Mouse (Mus musculus) urinary bladder, postnatal 36 days (tissue): ENCODE data around the gene Ppp1r8.

Experiments
- DNase-seq, 2 experiments: peaks; one replicate each; pipeline ENCODE4 v3.0.0; 2022; ENCODE audit warnings: low spot score in 2 of 2, mixed read lengths in 1 of 2

The Ppp1r8 gene

DNA sequence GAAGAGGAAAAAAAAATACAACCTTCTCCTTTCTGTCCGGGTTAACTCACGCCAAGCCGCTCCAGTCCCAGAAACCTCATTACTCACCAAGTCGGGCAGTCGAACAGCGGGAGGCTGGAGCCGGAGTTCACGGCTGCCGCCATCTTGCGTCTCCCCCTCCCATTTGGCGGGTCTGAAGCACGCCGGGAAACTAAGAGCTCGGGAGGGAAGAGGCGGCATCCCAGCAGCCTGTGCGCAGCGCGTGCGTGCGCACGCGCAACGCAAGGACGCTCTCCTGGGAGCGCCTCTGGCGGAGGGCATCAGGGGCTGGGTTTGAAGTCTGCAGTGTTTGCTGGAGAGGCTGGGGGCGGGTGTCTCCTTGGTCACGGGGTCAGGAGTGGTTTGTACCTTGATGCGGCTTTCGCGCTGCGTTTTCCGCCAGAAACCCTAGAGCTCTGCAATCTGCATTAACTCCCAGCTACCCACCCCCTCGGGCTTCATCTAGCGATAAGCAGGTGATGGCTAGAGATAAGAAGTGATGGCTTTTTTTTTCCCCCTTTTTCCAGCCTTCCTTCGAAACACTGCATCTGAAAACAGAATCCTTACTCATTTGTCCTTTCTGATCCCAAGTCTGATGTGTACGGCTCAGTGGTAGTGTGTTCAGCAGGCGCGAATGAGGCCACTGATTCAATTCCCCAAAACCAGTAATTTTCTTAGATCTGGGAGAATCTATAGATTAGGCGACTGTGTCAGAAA, at the start of gene Ppp1r8:
Ppp1r8 (minus strand) TSS at position 200 of the 735 bp plus-strand sequence.
- peak; percentile 69 to 86 for DNase-seq

DNA sequence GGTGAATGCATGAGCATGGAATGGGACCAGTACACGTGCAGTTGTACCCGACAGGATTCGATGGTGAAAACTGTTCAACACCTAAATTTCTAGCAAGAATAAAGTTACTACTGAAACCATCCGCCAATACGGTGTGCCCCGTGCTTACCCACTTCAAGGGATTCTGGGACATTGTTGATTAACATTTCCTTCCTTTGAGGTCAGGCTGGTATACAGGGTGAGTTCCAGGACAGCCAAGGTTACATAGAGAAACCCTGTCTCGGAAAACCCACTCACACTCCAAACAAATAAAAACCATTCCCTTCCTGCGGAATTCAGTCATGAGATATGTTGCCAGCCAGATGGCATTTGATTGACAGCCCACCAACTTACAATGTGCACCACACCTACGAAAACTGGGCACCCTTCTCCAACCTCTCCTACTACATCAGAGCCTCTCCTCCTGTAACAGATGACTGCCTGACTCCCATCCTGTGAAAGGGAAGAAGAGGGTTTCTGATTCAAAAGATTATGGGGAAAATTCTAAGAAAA, 41.9 kb upstream of the Ppp1r8 start:
- no peak for DNase-seq

DNA sequence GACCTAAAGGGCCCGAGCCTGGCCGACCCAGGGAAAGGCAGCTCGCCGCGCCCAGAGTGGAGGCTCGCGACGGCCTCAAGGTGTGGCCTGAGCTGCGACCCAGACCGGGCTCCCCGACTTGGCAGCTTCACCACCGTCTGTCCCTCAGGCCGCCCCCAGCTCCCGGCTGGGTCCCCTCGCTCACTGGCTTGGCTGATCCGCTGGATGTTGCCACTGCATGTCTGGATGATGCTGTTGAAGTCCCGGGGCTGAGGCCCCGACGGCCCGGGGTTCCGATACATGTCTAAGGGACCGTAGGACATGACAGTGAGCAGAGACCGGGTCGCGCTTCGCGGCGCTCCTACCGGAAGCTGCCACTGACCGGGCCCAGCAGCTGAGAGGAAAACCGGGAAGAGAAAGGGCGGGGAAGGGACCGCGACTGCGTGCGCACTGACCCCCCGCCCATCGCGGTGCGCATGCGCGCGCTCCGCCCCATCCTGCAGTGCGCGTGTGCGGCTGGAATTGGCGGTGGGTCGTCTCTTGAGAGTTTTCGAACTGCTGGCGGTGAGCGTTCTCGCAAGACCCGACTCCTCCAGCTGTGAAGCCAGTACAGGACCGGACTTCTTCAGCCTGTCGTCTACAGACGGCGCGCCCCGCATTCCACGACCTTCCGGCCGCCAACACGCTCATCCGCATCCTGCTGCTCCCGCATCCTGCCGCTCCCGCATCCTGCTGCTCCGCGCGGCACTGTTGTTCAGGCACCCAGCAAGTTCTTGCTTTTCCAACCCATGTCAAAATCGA, 41.3 kb upstream of the Ppp1r8 start, which contains the start of gene Stx12:
Stx12 (minus strand) TSS at position 446 of the 780 bp plus-strand sequence.
- peak; percentile 83 to 89 for DNase-seq

DNA sequence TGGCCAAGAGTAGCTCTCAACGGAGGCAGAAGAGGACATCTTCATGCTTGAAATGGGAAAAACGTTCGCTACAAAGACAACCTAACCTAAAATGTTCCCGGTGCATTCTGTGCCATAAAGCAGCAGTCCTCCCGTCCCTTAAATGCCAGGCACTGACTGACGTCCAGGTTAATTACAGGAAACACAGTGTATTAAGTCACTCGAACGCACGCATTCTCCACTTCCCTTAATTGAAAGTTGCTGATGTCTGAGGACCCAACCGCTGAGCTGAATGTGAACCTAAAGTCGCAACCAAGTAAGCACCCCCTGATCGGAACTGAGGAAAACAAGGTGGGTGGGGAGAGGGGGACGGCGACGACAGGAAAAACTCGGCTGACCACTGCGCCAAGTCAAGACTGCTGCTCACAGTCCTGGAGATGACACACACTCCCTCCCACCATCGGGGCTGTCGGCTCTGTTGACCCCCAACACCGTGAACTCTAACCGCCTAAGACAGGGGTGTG, 40.6 kb upstream of the Ppp1r8 start:
- peak in 1 of 2 experiments; percentile 32 for DNase-seq

DNA sequence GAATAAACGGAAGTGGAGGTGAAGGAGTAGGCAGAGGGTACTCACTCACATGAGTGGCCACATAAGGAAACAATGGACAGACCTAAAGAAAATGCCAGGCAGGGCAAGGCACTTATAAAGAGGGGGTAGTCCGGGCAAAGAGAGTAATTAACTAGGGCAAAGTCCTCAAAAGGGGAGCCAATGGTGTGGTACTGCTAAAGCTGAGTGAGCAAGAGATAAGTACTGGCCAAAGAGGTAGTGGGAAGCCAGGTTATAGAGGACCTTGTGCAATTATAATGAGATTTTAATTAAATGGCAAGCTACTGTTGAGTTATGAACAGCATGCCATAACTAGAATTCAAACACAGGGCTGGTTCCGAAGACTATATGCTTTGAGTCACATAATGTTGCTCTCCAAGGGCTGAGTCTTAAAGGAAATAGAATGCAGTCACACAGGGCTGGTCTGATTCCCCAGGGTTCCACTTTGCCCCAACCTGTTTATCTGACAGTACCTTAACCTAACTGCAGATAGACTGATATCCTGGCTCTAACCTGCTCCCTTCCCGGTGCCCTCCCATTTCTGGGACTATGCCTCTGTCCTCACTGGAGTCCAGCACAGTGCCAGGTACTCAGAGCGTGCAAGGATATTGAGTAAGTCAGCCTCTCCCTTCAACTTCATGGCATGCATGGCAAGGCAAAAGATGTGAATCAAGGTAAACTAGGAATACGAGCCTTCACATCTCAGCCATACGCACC, 31.6 kb upstream of the Ppp1r8 start:
- peak; percentile 39 to 49 for DNase-seq

DNA sequence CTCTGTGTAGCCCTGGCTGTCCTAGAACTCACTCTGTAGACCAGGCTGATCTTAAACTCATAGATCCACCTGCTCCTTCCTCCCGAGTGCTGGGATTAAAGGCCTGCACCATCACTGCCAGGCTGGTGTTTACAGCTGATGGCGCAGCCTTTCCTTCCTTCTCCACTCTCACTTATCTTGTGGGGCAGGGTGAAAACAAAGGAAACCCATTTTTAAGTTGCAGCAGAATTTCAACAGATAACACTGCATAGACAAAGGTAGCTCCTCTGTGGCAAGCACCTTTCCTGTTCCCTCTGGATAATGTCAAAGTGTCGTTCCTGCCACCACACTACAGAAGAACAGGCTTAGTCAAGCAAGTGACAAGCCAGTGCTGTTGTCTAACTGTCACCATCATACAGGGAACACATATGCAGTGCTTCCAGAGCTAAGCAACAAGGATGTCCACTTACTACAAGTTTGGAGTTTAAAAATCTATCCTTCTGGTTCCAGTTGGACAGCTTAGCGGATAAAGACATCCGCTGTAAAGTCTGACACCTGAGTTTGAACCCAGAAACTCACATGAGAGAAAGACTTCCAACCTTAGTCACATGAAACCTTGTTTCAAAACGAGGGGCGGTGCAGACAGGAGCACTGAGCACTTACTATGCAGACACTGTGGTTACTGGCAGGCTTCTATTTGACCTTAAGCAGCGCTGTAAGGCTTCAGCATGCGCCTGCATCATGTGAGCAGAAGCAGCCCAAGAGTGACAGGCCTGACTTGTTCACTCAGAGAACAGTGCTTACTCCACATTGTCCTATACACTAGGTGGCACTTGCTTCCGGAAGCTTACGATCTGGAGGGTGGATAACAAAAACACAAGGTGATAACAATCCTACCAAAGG, 30.8 kb upstream of the Ppp1r8 start:
- DNase-seq, result peak in 1 of 2 experiments; percentile 10

DNA sequence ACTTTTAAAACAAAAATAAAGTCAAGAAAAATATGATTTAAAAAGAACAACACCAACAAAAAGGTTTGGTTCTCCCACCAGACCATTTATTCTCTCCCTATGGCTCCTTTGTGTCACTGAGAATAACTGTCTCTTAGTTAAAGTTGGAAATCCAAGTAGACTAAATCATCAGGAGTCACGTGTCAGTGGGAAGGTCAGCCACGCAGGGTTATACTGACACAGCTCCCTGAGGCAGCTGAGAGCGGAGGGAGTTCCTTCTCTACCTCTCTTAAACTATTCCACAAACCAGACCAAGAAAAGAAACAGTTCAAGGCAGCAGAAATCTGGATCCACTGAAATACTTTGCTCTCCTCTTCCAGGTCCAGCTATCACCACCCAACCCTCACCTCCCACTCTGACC, 28.1 kb upstream of the Ppp1r8 start:
- no peak for DNase-seq

DNA sequence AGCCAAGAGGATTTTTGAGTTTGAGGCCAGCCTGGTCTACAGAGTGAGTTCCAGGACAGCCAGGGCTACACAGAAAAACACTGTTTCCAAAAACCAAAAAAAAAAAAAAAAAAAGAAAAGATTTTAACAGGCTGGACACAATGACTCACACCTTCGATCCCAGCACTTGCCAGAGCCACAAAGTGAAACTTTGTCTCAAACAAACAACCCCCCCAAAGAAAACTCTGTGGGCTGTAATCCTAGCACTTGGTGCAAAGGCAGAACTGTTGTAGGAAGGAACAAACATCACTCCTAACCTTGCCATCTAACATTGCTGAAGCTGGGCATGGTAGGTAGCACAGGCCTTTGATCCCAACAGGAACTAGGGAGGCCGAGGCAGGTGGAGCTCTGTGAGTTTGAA, 21.9 kb upstream of the Ppp1r8 start:
- DNase-seq, result no peak

DNA sequence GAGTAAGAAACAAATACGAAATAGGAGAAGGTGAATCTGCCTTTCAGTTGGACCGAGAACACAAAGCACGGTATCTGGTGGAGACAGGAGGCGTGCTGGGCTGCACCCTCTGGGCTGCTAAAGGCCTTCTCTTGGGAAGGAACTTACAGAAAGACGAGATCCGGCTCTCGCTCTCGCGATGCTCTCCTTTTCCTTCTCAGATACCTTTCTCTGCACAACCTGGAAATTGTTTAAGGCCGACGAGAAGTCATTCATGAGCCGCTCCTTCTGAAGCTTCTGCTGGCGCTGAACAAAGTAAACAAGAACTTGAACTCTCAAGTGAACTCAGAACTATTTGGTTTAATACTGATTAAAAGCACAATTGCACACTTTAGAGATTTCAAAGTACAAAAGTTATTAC, 20.0 kb upstream of the Ppp1r8 start:
- no peak for DNase-seq

DNA sequence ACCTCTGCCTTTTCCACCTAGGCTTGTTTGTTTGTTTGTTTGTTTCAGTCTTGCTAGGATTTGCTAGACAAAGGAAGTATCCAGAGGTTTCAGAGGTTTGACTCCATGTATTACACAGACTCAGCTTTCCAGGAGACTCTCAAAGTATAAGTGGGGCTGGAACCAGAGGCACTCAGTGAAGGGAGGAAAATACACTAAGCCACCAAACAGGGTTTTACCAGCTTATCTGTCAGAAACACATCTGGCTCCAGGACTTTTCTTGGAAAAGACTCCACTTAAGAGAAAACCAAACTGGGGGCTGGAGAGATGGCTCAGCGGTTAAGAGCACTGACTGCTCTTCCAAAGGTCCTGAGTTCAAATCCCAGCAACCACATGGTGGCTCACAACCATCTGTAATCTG, 17.9 kb upstream of the Ppp1r8 start:
- DNase-seq, result no peak

DNA sequence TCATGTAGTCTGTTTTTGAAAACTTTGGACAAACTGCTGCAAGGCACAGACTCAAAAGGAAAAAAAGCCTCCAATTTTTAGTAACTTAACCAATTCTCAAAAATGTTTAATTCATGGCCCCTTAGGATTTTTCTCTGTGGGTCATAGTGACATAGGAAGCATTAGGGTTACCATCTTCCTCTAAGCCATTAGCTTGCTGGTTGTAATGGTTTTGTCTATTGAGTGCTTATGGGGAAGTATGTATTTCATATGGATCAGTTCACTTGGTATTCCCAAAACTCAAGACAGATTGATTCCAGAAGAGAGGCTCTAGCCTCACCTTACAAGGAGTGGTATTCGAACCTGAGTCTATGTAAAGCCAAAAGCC, 719 bp upstream of the Ppp1r8 start:
- no peak for DNase-seq

DNA sequence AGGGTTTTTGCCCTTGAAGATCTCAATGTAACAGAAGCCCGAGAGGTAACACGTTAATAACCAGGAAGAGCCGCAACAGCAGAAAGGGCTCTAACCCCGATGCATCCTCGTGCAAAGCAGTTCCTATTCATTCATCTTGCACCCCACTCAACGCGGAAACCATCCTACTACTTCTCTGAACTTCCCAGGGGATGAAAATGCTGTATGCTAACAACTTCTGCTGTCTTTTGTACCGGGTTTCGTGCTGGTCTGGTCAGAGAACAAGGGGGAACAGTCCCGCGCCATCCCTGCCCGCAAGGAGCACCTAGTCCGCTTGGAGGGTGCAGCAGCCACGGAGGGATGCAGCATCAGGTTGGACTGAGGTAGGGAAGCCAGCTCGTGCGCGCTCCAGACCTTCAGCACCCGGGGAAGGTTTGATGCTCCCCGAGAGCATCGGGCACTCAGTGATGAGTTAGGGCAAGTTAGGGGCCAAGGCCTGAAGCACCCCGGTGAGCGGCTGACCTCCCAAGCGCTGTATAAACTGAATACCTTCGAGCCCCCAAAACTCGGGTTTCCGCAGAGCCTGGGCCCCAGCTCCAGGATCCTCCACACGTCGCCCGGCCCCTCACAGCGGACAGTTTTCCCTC, 575 bp downstream of the Ppp1r8 start:
- peak in 1 of 2 experiments; percentile 13 for DNase-seq

DNA sequence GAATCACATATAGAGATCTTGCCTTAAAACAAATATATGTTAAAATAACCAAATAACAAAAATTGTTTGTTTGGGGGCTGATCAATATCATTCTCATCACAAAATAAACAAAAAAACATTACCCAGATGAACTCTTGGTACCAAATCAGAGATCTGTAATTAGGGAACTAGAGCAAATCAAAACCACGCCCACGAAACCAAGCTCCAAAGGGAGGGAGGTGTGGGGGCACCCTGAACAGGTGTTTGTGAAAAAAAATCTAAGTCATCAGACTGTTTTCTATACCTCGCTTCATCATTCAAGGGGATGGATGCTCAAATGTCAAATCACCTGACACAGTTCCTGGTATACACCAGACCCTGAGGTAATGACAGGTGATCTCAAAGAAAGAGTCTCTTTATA, 1.5 kb downstream of the Ppp1r8 start:
- no peak for DNase-seq

DNA sequence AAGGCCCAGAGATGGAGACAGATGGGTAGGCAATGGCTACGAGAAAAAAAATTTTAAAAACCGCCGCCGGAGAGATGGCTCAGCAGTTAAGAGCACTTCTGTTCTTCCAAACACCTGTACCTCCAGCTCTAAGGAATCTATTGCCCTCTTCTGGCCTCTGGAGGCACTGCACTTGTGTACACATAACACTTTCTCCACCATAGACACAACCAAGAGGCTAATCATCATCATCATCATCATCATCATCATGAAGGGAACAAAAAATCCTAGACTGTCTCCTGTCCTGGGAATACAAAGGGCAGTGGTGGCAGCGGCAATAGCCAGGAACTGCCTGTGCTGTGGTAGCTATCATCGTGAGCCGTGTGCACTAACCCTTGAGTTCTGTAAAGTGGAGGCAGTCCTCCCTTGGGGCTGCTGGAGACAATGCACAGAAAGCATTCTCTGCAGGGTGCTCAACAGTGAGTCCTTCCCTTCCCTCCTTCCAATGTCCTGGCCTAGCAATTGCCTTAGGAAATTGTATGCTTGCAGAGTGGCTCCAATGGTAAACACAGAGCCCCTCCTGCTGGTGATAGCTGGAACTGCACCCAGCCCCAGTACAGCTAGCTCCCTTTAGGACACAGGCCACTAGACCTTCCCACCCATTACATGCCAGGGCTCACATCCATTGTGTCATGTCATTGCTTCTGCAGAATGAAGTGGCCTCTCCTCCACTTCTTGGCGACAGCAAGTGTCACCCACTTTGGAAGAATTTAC, 19.2 kb downstream of the Ppp1r8 start:
- peak; percentile 37 to 65 for DNase-seq

DNA sequence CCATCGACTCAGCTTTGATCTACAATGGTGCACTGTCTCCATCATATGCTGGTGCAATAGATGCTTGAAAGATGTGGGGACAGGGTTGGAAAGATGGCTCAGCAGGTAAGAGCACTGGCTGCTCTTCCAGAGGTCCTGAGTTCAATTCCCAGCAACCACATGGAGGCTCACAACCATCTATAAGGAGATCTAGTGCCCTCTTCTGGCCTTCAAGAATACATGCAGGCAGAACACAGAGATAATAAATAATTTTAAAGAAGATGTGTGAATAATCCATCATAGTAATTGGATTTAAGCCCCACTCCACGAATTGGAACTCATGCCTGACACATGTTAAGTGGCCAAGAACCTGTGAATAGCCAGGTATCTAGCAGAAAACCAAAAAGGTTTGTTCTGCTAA, 24.5 kb downstream of the Ppp1r8 start:
- no peak for DNase-seq

DNA sequence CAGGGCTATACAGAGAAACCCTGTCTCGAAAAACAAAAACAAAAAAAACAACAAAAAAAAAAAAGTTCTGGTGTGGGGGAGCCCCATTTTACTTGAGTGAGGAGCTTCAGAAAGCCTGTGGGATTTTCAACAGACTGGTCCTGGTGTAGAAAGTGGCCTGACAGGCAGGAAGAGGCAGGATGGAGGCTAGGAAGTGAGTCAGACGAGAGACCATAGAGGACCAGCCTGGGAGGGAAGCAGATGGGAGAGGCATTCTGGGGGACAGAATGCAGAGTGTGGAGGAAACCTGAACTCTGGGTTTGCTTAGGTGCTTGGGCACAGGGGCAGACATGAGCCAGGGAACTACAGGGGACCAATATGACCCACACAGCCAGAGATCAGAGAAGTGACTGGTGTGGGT, 26.1 kb downstream of the Ppp1r8 start:
- no peak for DNase-seq

DNA sequence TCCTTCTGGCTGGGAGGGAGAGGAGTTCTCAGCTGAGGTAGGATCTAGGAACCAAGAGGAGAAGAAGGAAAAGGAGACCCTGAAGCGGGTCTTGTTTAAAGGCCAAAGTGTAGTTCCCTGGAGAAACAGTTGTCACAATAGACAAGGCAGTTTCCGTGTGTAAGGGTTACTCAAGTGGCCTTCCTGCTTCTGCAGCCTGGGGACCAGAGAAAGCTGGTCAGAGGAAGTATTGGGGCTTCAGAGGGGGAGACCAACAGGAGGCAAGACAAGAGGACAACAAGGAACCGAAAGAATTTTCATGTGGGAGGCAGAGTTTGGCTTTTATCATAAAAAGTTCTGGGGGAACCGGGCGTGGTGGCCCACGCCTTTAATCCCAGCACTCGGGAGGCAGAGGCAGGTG, 26.6 kb downstream of the Ppp1r8 start:
- no peak for DNase-seq

DNA sequence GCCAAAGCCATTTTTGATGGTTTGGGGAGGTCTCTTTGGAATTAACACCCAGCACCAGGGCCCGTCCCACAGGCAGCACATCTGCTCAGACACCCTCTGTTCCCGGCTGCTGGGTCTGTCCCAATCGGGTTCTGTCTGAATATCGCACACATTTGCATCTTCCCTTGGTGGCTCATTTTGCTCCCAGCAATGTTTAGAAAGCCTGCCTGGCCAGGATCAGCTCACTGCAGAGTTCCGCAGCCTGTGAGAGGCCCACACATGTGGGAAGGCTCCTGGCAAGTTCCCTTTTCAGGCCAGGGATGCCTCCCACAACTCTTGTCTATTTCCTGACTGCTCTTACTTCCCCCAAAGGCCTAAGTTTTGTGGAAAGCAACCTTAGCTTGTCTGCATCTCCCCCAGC, 33.3 kb downstream of the Ppp1r8 start:
- DNase-seq, result no peak

DNA sequence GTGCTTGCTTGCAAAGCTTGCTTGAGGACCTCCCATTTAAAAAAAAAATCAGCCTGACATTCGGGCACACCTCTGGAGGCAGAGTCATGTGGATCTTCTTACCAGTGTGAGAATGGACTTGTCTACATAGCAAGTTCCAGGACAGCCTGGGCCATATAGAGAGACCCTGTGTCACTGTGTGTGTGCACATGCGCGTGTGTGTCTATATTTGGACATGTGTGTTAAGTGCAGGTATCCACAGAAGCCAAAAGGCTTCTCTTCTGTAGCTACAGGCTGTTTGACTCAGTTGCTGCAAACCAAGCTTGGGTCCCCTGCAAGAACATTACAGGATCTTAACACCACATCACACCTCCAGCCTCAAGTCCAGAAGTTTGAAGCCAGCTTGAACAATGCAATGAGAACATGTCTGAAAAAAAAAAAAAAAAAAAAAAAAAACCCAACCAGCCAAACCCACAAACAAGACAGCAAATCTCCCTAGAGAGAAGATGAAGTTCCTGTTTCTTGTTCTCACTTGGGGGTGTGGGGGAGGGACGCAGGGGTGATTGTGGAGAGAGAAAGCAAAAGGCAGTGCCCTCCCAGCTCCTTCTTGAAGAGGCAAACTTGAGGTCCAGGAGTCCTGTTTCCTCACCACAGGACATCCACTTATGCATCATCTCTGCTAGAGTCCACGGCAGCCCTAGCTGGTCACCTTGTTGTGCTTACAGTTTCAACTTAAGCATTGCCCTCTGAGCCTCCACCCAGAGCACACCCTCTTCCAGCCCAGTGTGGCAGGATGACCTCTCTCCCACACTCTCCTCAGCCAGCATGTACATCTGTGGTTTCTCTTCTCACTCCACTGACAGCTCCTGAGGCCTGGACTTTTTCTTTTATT, 35.0 kb downstream of the Ppp1r8 start:
- no peak for DNase-seq
